Mouse (Mus musculus) C2C12 (cell line): ENCODE measurements around the gene Dok4. TPM values are rescaled to one million over a fixed set of nuclear protein-coding genes. Genes with fewer than 3 reads are reported as not detected.

ENCODE experiments used
- H3K27me3 ChIP-seq: one replicate; pipeline ENCODE4 v1.6.1; 2011; ENCODE audit not compliant: control insufficient read depth, insufficient read depth, insufficient read length
- H3K36me3 ChIP-seq: one replicate; pipeline ENCODE4 v1.6.1; 2011; ENCODE audit not compliant: control insufficient read depth, insufficient read depth
- H3K4me3 ChIP-seq: one replicate; pipeline ENCODE4 v1.5.1; 2011; ENCODE audit warnings: mild to moderate bottlenecking, control low read depth; ENCODE audit not compliant: poor library complexity, insufficient read depth, severe bottlenecking
- H3K79me2 ChIP-seq: one replicate; pipeline ENCODE4 v1.6.1; 2011; ENCODE audit not compliant: control insufficient read depth, insufficient read depth
- H3K79me3 ChIP-seq: one replicate; pipeline ENCODE4 v1.6.1; 2011; ENCODE audit warnings: low read depth, control low read depth
- H3ac ChIP-seq: one replicate; pipeline ENCODE3; 2011; ENCODE audit warnings: low read depth; ENCODE audit not compliant: control insufficient read depth, insufficient read length
- CEBPB ChIP-seq: IDR thresholded peaks from one replicate; pipeline ENCODE4 v1.6.1; 2011; ENCODE audit warnings: low read depth, mild to moderate bottlenecking, control low read depth, moderate library complexity
- CTCF ChIP-seq: IDR thresholded peaks from one replicate; pipeline ENCODE4 v1.5.1; 2011; ENCODE audit not compliant: control insufficient read depth, insufficient read depth, insufficient read length
- FOSL1 ChIP-seq: IDR thresholded peaks from one replicate; pipeline ENCODE4 v1.8.0; 2011; ENCODE audit warnings: mild to moderate bottlenecking, low read length; ENCODE audit not compliant: poor library complexity, insufficient read depth, severe bottlenecking
- MAX ChIP-seq: IDR thresholded peaks from one replicate; pipeline ENCODE4 v1.6.1; 2011; ENCODE audit warnings: mild to moderate bottlenecking, control low read depth
- MYOD1 ChIP-seq: IDR thresholded peaks from one replicate; pipeline ENCODE4 v1.6.1; 2011; ENCODE audit warnings: low read depth; ENCODE audit not compliant: control insufficient read depth, insufficient read length
- MYOG ChIP-seq: IDR thresholded peaks from one replicate; pipeline ENCODE4 v1.6.1; 2011; ENCODE audit not compliant: control insufficient read depth, insufficient read length; ENCODE audit errors: extremely low read depth
- USF1 ChIP-seq: IDR thresholded peaks from one replicate; pipeline ENCODE4 v1.6.1; 2011; ENCODE audit warnings: low read depth, mild to moderate bottlenecking, control low read depth, moderate library complexity
- polyA plus RNA-seq: library from polyadenylated mRNA; unstranded; fragments of >200 nt; fragmentation: generic; extraction: Trizol; gene quantifications from one replicate; pipeline ENCODE4 v1.2.1, GENCODE M21; 2012; ENCODE audit warnings: missing spikeins

Dok4 gene
- polyA plus RNA-seq, 1 experiment, result 6.7 TPM

DNA sequence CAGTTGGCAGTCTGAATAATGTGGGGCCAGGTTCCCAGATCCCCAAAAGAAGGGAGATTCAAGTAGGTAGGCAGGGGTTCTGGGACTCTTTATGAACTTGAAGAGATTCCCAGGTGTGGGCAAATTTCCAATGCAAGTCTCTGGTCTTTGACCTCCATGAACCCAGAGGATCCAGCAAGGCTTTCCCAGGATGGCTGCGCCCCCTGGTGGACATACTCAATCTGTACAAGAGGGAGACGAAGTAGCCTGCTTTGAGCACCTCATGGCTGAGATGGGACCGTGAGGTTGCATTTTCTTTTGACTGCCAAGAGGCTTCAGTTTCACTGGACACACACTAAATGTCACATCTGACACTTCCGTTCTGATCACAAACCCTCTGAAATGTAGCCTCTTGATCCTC, 32.7 kb upstream of the Dok4 start:
- Histone ChIP-seq H3K4me3 (no peak overlapping the region), H3K36me3 (peaks cover 38% of the 10 kb centered on the region), H3K79me3 (peaks cover 6% of the 10 kb centered on the region), H3ac (no peak overlapping the region), H3K27me3 (no peaks in the 10 kb centered on the region), H3K79me2 (peaks cover 6% of the 10 kb centered on the region)
- TF ChIP-seq MAX (no peak), CTCF (peak; percentile 61)

DNA sequence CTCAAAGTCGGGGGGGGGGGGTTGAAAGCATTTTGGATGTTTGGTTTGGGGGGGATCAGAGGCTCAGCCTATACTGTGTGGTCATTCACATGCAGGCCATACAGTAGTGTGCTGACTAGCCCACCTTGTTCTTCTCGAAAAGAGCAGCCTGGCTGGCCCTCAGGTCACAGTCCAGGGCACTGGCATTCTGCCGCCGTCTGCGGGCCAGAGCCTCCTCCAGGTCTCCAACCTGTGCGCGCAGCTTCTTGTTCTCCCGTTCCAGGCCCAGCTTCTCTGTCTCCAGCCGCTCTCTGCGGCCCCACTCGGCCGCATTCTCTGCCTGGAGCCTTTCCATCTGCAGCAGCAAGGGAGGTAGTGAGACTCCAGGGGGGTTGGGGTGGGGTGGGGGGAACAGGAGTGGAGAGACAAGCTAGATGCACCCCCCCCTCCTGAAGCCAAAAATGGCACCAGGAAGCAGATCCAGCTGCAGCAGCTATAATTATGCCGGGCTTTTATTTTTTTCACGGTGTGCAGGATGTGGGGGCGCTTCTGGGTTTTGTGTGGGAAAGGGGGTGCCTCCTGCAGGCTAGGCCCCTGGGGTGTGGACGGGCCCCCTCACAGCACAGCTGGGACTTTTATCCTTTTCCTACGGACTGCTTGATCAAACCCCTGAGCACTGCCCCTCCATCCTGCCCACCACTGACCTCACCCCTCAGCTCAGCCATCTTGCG, 31.6 kb upstream of the Dok4 start:
- Histone ChIP-seq H3K36me3 (peaks cover 32% of the 10 kb centered on the region), H3K79me2 (no peaks in the 10 kb centered on the region), H3K27me3 (no peaks in the 10 kb centered on the region), H3K4me3 (no peak overlapping the region), H3K79me3 (peaks cover 3% of the 10 kb centered on the region), H3ac (no peak overlapping the region)
- no peak for TF ChIP-seq USF1
- no peak for TF ChIP-seq CEBPB
- no peak for TF ChIP-seq MYOD1
- no peak for TF ChIP-seq MAX
- TF ChIP-seq CTCF, result no peak
- no peak for TF ChIP-seq FOSL1
- TF ChIP-seq MYOG, result no peak

DNA sequence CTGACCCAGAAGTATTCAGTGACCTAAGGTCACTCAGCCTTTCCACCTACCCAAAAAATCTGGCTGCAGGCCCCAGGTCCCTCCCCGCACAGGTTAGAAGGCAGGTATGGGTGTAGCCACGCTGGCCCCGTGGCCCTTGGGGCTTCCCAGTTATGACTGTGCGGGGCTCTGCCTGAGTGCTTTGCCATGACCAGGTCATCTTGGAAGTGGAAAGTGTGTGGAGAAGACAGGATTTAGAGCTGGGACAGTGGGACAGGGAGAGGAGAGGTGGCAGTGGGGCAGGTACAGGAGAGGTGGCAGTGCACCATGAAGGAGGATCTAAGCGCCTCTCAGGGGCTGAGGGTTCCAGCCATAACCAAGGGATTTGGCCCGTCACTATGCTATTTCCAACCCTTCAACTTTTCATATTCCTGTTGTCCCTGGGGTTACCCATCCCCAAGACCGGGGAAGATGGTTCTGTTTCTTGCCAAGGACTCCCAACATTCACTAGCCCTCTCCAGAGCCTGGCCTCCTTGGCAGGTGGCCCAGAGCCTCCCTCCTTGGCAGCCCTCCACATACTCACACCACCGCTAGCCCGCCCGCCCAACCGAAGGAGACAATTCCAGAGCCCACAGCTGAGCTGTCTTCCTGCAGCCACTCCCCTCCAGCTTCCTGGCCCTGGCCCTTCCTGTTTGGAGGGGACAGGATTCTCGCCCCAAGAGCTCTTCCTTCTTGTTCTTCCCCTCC, 28.5 kb upstream of the Dok4 start:
- Histone ChIP-seq H3K79me3 (no peaks in the 10 kb centered on the region), H3K36me3 (peaks cover 17% of the 10 kb centered on the region), H3ac (no peak overlapping the region), H3K79me2 (no peaks in the 10 kb centered on the region), H3K4me3 (no peak overlapping the region), H3K27me3 (no peaks in the 10 kb centered on the region)
- no peak for TF ChIP-seq CTCF
- TF ChIP-seq MAX, result no peak
- no peak for TF ChIP-seq USF1
- no peak for TF ChIP-seq FOSL1
- no peak for TF ChIP-seq MYOD1
- no peak for TF ChIP-seq MYOG
- TF ChIP-seq CEBPB, result no peak

DNA sequence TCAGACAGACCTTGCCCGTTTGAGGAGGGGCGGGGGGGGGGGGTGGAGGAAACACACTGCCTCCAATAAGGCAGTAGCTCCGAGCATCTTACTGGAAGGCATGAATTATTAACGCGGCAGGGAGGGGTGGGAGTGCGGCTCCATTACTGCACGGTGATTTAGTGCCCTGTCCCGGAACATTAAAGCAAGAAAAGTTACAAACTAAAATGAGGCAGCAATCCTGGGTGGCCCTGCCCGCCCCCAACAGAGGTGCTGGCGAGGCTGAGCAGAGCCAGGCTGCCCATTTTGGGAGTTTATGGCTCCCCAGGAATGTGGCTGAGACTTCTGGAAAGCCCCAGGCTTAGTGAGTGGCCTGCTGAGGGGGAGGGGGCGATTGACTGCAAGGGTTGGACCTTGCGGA, 27.6 kb upstream of the Dok4 start:
- Histone ChIP-seq H3K27me3 (no peaks in the 10 kb centered on the region), H3ac (no peak overlapping the region), H3K36me3 (peaks cover 11% of the 10 kb centered on the region), H3K79me3 (no peaks in the 10 kb centered on the region), H3K4me3 (no peak overlapping the region), H3K79me2 (no peaks in the 10 kb centered on the region)
- TF ChIP-seq CEBPB (no peak), CTCF (no peak), FOSL1 (no peak), MYOG (no peak), MYOD1 (no peak), MAX (no peak), USF1 (no peak)

DNA sequence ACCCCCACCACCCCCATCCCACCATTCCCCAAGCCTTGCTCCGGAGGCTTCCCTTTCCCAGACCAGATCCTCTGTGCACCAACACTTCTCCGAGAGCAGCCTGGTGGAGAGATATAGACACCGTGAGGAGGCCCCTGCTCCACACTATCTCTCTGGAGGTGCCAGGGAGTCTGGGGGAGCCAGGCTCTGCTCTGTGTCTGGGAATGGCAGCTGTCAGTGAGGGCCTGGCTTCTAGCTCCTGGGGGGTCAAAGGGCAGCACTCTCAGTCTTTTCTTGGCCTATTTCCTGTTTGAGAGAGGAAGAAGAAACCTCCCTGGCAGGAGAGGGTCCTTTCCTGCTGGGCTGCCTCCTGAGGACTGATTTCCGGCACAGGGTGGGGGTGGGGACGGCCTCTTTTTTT, 24.9 kb upstream of the Dok4 start:
- H3K79me2 ChIP-seq, result no peaks in the 10 kb centered on the region
- H3K36me3 ChIP-seq, result peaks cover 2% of the 10 kb centered on the region
- peaks cover under 1% of the 10 kb centered on the region for H3K27me3 ChIP-seq
- no peaks in the 10 kb centered on the region for H3K79me3 ChIP-seq
- H3ac ChIP-seq, result no peak overlapping the region
- TF ChIP-seq USF1, result no peak
- TF ChIP-seq MAX, result no peak
- TF ChIP-seq MYOG, result no peak
- no peak for TF ChIP-seq CEBPB
- TF ChIP-seq FOSL1, result no peak
- TF ChIP-seq CTCF, result no peak
- no peak for TF ChIP-seq MYOD1
- H3K4me3 ChIP-seq, result no peak overlapping the region

DNA sequence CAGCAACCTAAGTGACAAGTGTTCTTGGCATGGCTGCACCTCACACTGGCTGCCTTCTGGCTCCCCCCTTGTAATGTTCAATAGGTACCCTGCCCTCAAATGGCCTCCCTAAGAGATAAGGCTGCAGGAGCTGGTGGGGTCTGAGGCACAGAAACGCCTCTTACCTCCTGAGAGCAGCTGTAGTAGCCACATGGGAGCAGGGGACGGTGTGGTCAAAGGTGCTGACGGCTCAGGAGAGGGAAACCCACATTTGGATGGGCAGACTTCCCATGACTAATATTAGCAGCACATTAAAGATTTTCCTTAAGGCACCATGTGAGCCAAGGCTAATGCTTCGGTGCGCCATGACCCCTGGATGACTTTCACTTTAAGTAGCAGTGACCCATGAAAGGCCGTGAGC, 24.5 kb upstream of the Dok4 start:
- Histone ChIP-seq H3K27me3 (peaks cover 4% of the 10 kb centered on the region), H3ac (no peak overlapping the region), H3K4me3 (no peak overlapping the region), H3K79me2 (no peaks in the 10 kb centered on the region), H3K79me3 (no peaks in the 10 kb centered on the region), H3K36me3 (no peaks in the 10 kb centered on the region)
- TF ChIP-seq MYOD1 (peak; percentile 7), USF1 (no peak), FOSL1 (no peak), MYOG (no peak), MAX (no peak), CEBPB (no peak), CTCF (no peak)
